Mouse (Mus musculus): Measurements from ENCODE around the gene Il4i1. TPM values are rescaled to one million over a fixed set of nuclear protein-coding genes. Genes with fewer than 3 reads are reported as not detected.

Il4i1 gene
- polyA plus RNA-seq, 1 experiment, result 13.8 TPM

GRCm38 (mm10) chr7:44839171-44839490 is 22.9 kb downstream of the Il4i1 start:
- H3K4me3 ChIP-seq (ENCODE audit: low read depth, low read length), result peak overlapping the region; percentile 46
- H3K4me1 ChIP-seq (ENCODE audit: control insufficient read depth, insufficient read depth, insufficient read length, low read length), result peaks cover 21% of the 10 kb centered on the region
- no peaks in the 10 kb centered on the region for H3K27me3 ChIP-seq (ENCODE audit: control insufficient read depth, insufficient read depth, low read length)
- 29% methylated on average over 11 of the region's 11 CpGs for WGBS
- no peak for TF ChIP-seq POLR2A (IDR thresholded peaks at IDR 0.05; ENCODE audit: low read depth, low read length)
- TF ChIP-seq CTCF (IDR thresholded peaks at IDR 0.05; ENCODE audit: extremely low read depth, insufficient read length, insufficient replicate concordance, low read depth, low read length), result no peak
- H3K36me3 ChIP-seq (ENCODE audit: control insufficient read depth, insufficient read depth, low read length), result peaks cover 29% of the 10 kb centered on the region
- no peak overlapping the region for H3K27ac ChIP-seq (ENCODE audit: insufficient read depth, low read depth, low read length)

- WGBS, result 5% methylated on average over 58 of the region's 58 CpGs
- no peak overlapping the region for H3K27ac ChIP-seq (ENCODE audit: insufficient read depth, low read depth, low read length)
- no peak for TF ChIP-seq CTCF (IDR thresholded peaks at IDR 0.05; ENCODE audit: extremely low read depth, insufficient read length, insufficient replicate concordance, low read depth, low read length)
- TF ChIP-seq POLR2A (IDR thresholded peaks at IDR 0.05; ENCODE audit: low read depth, low read length), result no peak
- H3K4me1 ChIP-seq (ENCODE audit: control insufficient read depth, insufficient read depth, insufficient read length, low read length), result peaks cover 21% of the 10 kb centered on the region
- no peaks in the 10 kb centered on the region for H3K27me3 ChIP-seq (ENCODE audit: control insufficient read depth, insufficient read depth, low read length)
- peaks cover 33% of the 10 kb centered on the region for H3K36me3 ChIP-seq (ENCODE audit: control insufficient read depth, insufficient read depth, low read length)
- peak overlapping the region; percentile 46 for H3K4me3 ChIP-seq (ENCODE audit: low read depth, low read length)
Measured at GRCm38 (mm10) chr7:44839491-44840191, 23.5 kb downstream of the Il4i1 start.

- no peaks in the 10 kb centered on the region for H3K27me3 ChIP-seq (ENCODE audit: control insufficient read depth, insufficient read depth, low read length)
- peaks cover 21% of the 10 kb centered on the region for H3K4me1 ChIP-seq (ENCODE audit: control insufficient read depth, insufficient read depth, insufficient read length, low read length)
- H3K27ac ChIP-seq (ENCODE audit: insufficient read depth, low read depth, low read length), result no peak overlapping the region
- peak overlapping the region; percentile 46; the same call in 1 of the 2 replicates for H3K4me3 ChIP-seq (ENCODE audit: low read depth, low read length)
- 69% methylated on average over 14 of the region's 14 CpGs for WGBS
- peaks cover 40% of the 10 kb centered on the region for H3K36me3 ChIP-seq (ENCODE audit: control insufficient read depth, insufficient read depth, low read length)
- TF ChIP-seq POLR2A (IDR thresholded peaks at IDR 0.05; ENCODE audit: low read depth, low read length) (no peak), CTCF (IDR thresholded peaks at IDR 0.05; ENCODE audit: extremely low read depth, insufficient read length, insufficient replicate concordance, low read depth, low read length) (no peak)
Measured at GRCm38 (mm10) chr7:44840426-44840825, 24.2 kb downstream of the Il4i1 start.

- TF ChIP-seq CTCF (IDR thresholded peaks at IDR 0.05; ENCODE audit: extremely low read depth, insufficient read length, insufficient replicate concordance, low read depth, low read length) (no peak), POLR2A (IDR thresholded peaks at IDR 0.05; ENCODE audit: low read depth, low read length) (no peak)
- 90% methylated on average over 8 of the region's 8 CpGs for WGBS
- Histone ChIP-seq H3K36me3 (ENCODE audit: control insufficient read depth, insufficient read depth, low read length) (peaks cover 53% of the 10 kb centered on the region), H3K4me3 (ENCODE audit: low read depth, low read length) (no peak overlapping the region), H3K27me3 (ENCODE audit: control insufficient read depth, insufficient read depth, low read length) (no peaks in the 10 kb centered on the region), H3K27ac (ENCODE audit: insufficient read depth, low read depth, low read length) (no peak overlapping the region), H3K4me1 (ENCODE audit: control insufficient read depth, insufficient read depth, insufficient read length, low read length) (peaks cover 13% of the 10 kb centered on the region)
Measured at GRCm38 (mm10) chr7:44841825-44842463, 25.8 kb downstream of the Il4i1 start.

GRCm38 (mm10) chr7:44845006-44845405 is 28.8 kb downstream of the Il4i1 start:
- H3K4me1 ChIP-seq (ENCODE audit: control insufficient read depth, insufficient read depth, insufficient read length, low read length), result peaks cover 7% of the 10 kb centered on the region
- 92% methylated on average over 10 of the region's 10 CpGs for WGBS
- no peak overlapping the region for H3K27ac ChIP-seq (ENCODE audit: insufficient read depth, low read depth, low read length)
- H3K4me3 ChIP-seq (ENCODE audit: low read depth, low read length), result no peak overlapping the region
- no peaks in the 10 kb centered on the region for H3K27me3 ChIP-seq (ENCODE audit: control insufficient read depth, insufficient read depth, low read length)
- peaks cover 53% of the 10 kb centered on the region for H3K36me3 ChIP-seq (ENCODE audit: control insufficient read depth, insufficient read depth, low read length)
- TF ChIP-seq POLR2A (IDR thresholded peaks at IDR 0.05; ENCODE audit: low read depth, low read length) (no peak), CTCF (IDR thresholded peaks at IDR 0.05; ENCODE audit: extremely low read depth, insufficient read length, insufficient replicate concordance, low read depth, low read length) (no peak)

- TF ChIP-seq CTCF (IDR thresholded peaks at IDR 0.05; ENCODE audit: extremely low read depth, insufficient read length, insufficient replicate concordance, low read depth, low read length) (no peak), POLR2A (IDR thresholded peaks at IDR 0.05; ENCODE audit: low read depth, low read length) (no peak)
- 87% methylated on average over 7 of the region's 7 CpGs for WGBS
Measured at GRCm38 (mm10) chr7:44846804-44847203, 30.6 kb downstream of the Il4i1 start.

GRCm38 (mm10) chr7:44847772-44848171 is 31.6 kb downstream of the Il4i1 start:
- no peak for TF ChIP-seq CTCF (IDR thresholded peaks at IDR 0.05; ENCODE audit: extremely low read depth, insufficient read length, insufficient replicate concordance, low read depth, low read length)
- no peak for TF ChIP-seq POLR2A (IDR thresholded peaks at IDR 0.05; ENCODE audit: low read depth, low read length)
- Histone ChIP-seq H3K4me1 (ENCODE audit: control insufficient read depth, insufficient read depth, insufficient read length, low read length) (peaks cover 8% of the 10 kb centered on the region; the same call in 1 of the 2 replicates), H3K36me3 (ENCODE audit: control insufficient read depth, insufficient read depth, low read length) (peaks cover 37% of the 10 kb centered on the region), H3K27me3 (ENCODE audit: control insufficient read depth, insufficient read depth, low read length) (no peaks in the 10 kb centered on the region), H3K4me3 (ENCODE audit: low read depth, low read length) (peak overlapping the region; percentile 80), H3K27ac (ENCODE audit: insufficient read depth, low read depth, low read length) (no peak overlapping the region)
- WGBS, result 29% methylated on average over 5 of the region's 5 CpGs

More at GRCm38 (mm10) chr7:44846804-44847203, 30.6 kb downstream of the Il4i1 start:
- Histone ChIP-seq H3K4me1 (ENCODE audit: control insufficient read depth, insufficient read depth, insufficient read length, low read length) (peaks cover 8% of the 10 kb centered on the region; the same call in 1 of the 2 replicates), H3K4me3 (ENCODE audit: low read depth, low read length) (no peak overlapping the region), H3K27ac (ENCODE audit: insufficient read depth, low read depth, low read length) (no peak overlapping the region), H3K36me3 (ENCODE audit: control insufficient read depth, insufficient read depth, low read length) (peaks cover 46% of the 10 kb centered on the region), H3K27me3 (ENCODE audit: control insufficient read depth, insufficient read depth, low read length) (no peaks in the 10 kb centered on the region)

Data from small intestine, adult 2 months (tissue).